Mouse (Mus musculus): ENCODE results near the gene Clec16a. TPM values are rescaled to one million over a fixed set of nuclear protein-coding genes. Genes with fewer than 3 reads are reported as not detected.

The Clec16a gene
- polyA plus RNA-seq, 1 experiment from 2014 or later, result 17.3 TPM

DNA sequence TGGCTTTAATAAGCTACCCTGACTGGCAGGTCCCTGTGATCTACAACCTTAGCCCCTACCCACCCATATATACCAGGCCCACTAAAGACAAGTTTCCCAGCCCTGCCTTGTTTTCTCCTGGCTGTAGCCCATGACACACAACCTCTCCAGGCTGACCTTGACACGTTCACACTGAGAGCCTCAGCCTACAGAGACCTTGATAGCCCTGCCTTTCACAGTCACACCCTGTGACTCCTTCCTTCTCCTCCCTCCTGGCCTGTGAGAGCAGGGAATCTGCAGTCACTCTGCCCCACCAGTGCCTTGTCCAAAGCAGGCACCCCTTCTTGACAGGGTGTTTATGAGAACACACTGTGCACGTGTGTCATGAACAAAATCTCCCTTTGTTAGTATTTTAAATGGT, 128.9 kb downstream of the Clec16a start:
- Histone ChIP-seq H3K36me3 (no peaks in the 10 kb centered on the region), H3K9me3 (replicated peaks) (no peaks in the 10 kb centered on the region), H3K27ac (no peak overlapping the region), H3K9ac (no peak overlapping the region), H3K4me2 (no peak overlapping the region), H3K27me3 (replicated peaks) (no peaks in the 10 kb centered on the region), H3K4me3 (no peak overlapping the region), H3K4me1 (peaks cover 35% of the 10 kb centered on the region)
- WGBS (ENCODE audit: insufficient replicate concordance), result 42% methylated on average over 2 of the region's 2 CpGs
- no peak for ATAC-seq

GRCm38 (mm10) chr16:10674957-10675356, 129.8 kb downstream of the Clec16a start:
- Histone ChIP-seq H3K4me1 (peaks cover 35% of the 10 kb centered on the region), H3K9ac (no peak overlapping the region), H3K27me3 (replicated peaks) (no peaks in the 10 kb centered on the region), H3K27ac (0 out of 2 replicates have a peak overlapping the region, but pooled peaks have one; percentile 25), H3K9me3 (replicated peaks) (no peaks in the 10 kb centered on the region), H3K4me3 (no peak overlapping the region), H3K36me3 (no peaks in the 10 kb centered on the region), H3K4me2 (no peak overlapping the region)
- ATAC-seq, result no peak
- WGBS (ENCODE audit: insufficient replicate concordance), result 58% methylated on average over 2 of the region's 2 CpGs

DNA sequence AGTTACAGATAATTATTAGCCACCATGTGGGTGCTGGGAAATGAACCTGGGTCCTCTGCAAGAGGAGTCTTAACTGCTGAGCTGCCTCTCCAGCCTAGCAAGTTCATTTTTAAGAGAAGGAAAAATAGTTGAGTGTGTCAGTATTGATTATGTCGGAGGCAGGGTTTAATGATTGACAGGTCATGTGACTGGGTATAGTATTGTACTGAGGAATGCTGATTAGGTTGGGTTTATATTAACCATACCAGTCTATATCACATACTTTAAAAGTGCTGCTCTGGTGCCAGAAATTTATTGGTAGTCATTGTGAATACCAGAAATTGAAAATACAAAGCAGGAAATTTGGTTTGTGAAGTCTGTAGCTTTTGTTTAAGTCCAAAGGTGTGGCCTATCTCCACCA, 130.5 kb downstream of the Clec16a start:
- no peak overlapping the region for H3K4me3 ChIP-seq
- no peaks in the 10 kb centered on the region for H3K27me3 ChIP-seq (replicated peaks)
- no peak for ATAC-seq
- H3K9me3 ChIP-seq (replicated peaks), result no peaks in the 10 kb centered on the region
- no peak overlapping the region for H3K27ac ChIP-seq
- H3K9ac ChIP-seq, result no peak overlapping the region
- H3K4me2 ChIP-seq, result no peak overlapping the region
- WGBS (ENCODE audit: insufficient replicate concordance), result 50% methylated on average over 1 of the region's 1 CpGs
- peaks cover 35% of the 10 kb centered on the region for H3K4me1 ChIP-seq
- H3K36me3 ChIP-seq, result no peaks in the 10 kb centered on the region

DNA sequence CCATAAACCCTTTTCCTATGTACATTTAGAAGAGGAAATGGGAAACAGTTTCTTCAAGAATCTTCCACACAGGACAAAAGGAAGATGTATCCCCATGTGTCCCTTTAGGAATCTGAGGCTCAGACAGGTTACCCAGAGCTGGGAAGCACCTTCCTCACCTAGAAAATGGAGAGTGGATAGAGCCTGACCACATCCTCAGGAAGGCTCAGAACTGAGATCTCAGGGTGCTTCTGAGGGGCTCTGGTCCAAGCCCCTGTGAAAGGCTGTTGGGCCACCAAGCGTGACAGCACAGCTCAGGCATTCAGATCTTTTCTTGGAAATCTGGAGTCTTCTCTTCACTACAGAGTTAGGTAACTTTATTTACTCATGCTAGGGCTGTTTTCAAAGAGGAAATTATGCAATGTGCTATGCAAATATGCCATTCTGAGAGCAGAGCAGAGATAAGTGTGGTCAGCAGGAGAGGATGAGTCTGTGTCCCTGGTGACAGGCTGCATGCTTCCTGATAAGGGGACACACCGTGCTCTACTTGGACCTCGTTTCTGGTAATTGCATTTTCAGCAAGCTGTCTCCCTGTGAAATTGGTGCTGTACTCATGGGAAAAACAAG, 131.4 kb downstream of the Clec16a start:
- H3K4me2 ChIP-seq, result peak overlapping the region; percentile 13; the same call in 1 of the 2 replicates
- H3K27me3 ChIP-seq (replicated peaks), result no peaks in the 10 kb centered on the region
- peak; percentile 76 for ATAC-seq
- no peaks in the 10 kb centered on the region for H3K9me3 ChIP-seq (replicated peaks)
- H3K27ac ChIP-seq, result peak overlapping the region; percentile 55
- WGBS (ENCODE audit: insufficient replicate concordance), result 6% methylated on average over 3 of the region's 3 CpGs
- H3K9ac ChIP-seq, result no peak overlapping the region
- peaks cover 35% of the 10 kb centered on the region for H3K4me1 ChIP-seq
- H3K4me3 ChIP-seq, result no peak overlapping the region
- no peaks in the 10 kb centered on the region for H3K36me3 ChIP-seq

DNA sequence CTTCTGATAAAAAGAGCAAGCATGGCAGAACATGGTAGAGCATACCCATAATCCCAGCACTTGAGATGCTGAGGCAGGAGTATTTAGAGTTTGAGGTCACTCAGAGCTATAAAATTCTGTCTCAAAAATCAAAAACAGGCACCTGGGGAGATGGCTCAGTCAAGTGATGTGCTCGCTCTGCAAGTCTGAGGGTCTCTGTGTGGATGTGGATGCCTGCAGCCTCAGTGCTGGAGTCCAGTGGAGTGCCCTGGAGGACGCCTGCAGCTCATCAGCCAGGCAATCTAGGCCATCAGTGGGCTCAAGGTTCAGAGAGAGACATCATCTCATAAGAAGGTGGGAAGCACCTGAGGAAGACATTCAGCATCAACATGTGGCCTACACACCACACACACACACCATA, 137.4 kb downstream of the Clec16a start:
- H3K9me3 ChIP-seq (replicated peaks), result no peaks in the 10 kb centered on the region
- no peaks in the 10 kb centered on the region for H3K27me3 ChIP-seq (replicated peaks)
- no peaks in the 10 kb centered on the region for H3K36me3 ChIP-seq
- WGBS (ENCODE audit: insufficient replicate concordance), result 57% methylated on average over 2 of the region's 2 CpGs
- H3K27ac ChIP-seq, result no peak overlapping the region
- no peak overlapping the region for H3K9ac ChIP-seq
- H3K4me3 ChIP-seq, result no peak overlapping the region
- no peaks in the 10 kb centered on the region for H3K4me1 ChIP-seq
- ATAC-seq, result no peak
- H3K4me2 ChIP-seq, result no peak overlapping the region

- Histone ChIP-seq H3K36me3 (no peaks in the 10 kb centered on the region), H3K4me2 (no peak overlapping the region), H3K9ac (no peak overlapping the region), H3K4me3 (no peak overlapping the region), H3K9me3 (replicated peaks) (no peaks in the 10 kb centered on the region), H3K27ac (no peak overlapping the region), H3K4me1 (no peaks in the 10 kb centered on the region), H3K27me3 (replicated peaks) (no peaks in the 10 kb centered on the region)
- no peak for ATAC-seq
- WGBS (ENCODE audit: insufficient replicate concordance), result 63% methylated on average over 8 of the region's 8 CpGs
Measured at GRCm38 (mm10) chr16:10683193-10684000, 138.3 kb downstream of the Clec16a start.

- H3K27me3 ChIP-seq (replicated peaks), result 0 out of 2 replicates have a peak, but pooled peaks cover 3% of the 10 kb centered on the region
- H3K4me3 ChIP-seq, result no peak overlapping the region
- peak; percentile 80 for ATAC-seq
- H3K4me1 ChIP-seq, result peaks cover 32% of the 10 kb centered on the region
- peak overlapping the region; percentile 43; the same call in 1 of the 2 replicates for H3K4me2 ChIP-seq
- WGBS (ENCODE audit: insufficient replicate concordance), result 22% methylated on average over 6 of the region's 6 CpGs
- H3K9ac ChIP-seq, result no peak overlapping the region
- H3K36me3 ChIP-seq, result no peaks in the 10 kb centered on the region
- no peaks in the 10 kb centered on the region for H3K9me3 ChIP-seq (replicated peaks)
- H3K27ac ChIP-seq, result peak overlapping the region; percentile 53
Measured at GRCm38 (mm10) chr16:10689748-10690318, 144.7 kb downstream of the Clec16a start.

- Histone ChIP-seq H3K4me3 (no peak overlapping the region), H3K27me3 (replicated peaks) (0 out of 2 replicates have a peak, but pooled peaks cover 3% of the 10 kb centered on the region), H3K4me2 (peak overlapping the region; percentile 43; the same call in 1 of the 2 replicates), H3K4me1 (peaks cover 32% of the 10 kb centered on the region), H3K9me3 (replicated peaks) (no peaks in the 10 kb centered on the region), H3K27ac (peak overlapping the region; percentile 53; the same call in 1 of the 2 replicates), H3K9ac (no peak overlapping the region), H3K36me3 (no peaks in the 10 kb centered on the region)
- 8% methylated on average over 3 of the region's 3 CpGs for WGBS (ENCODE audit: insufficient replicate concordance)
- ATAC-seq, result 0 out of 2 replicates have a peak, but pooled peaks have one; percentile 20
Measured at GRCm38 (mm10) chr16:10690442-10690841, 145.3 kb downstream of the Clec16a start.

DNA sequence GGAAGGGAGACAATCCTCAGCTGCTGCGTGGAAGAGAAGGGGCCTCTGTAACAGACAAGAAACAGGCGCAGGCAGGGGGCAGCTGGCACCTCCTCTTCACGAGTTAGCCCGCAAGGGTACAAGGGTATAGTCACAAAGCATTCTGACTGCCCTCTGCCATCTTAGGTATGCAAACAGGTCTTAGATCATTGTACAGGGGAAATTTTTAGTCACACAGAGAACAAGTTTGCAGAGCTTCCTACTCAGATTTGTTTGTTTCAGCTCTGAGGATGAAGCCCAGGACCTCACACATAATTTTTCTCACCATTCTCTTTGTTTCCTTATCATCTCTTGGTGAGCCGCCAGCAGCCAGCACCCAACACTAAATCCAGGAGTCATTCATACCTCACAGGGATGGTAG, 146.6 kb downstream of the Clec16a start:
- Histone ChIP-seq H3K4me1 (peaks cover 32% of the 10 kb centered on the region), H3K9me3 (replicated peaks) (no peaks in the 10 kb centered on the region), H3K4me3 (no peak overlapping the region), H3K36me3 (no peaks in the 10 kb centered on the region), H3K4me2 (no peak overlapping the region), H3K27me3 (replicated peaks) (0 out of 2 replicates have a peak, but pooled peaks cover 3% of the 10 kb centered on the region), H3K9ac (no peak overlapping the region), H3K27ac (no peak overlapping the region)
- no peak for ATAC-seq
- WGBS (ENCODE audit: insufficient replicate concordance), result 76% methylated on average over 5 of the region's 5 CpGs

- Histone ChIP-seq H3K27ac (no peak overlapping the region), H3K27me3 (replicated peaks) (0 out of 2 replicates have a peak, but pooled peaks cover 3% of the 10 kb centered on the region), H3K4me3 (no peak overlapping the region), H3K4me1 (peaks cover 40% of the 10 kb centered on the region), H3K9me3 (replicated peaks) (no peaks in the 10 kb centered on the region), H3K4me2 (no peak overlapping the region), H3K36me3 (no peaks in the 10 kb centered on the region), H3K9ac (no peak overlapping the region)
- ATAC-seq, result no peak
- WGBS (ENCODE audit: insufficient replicate concordance), result 83% methylated on average over 8 of the region's 8 CpGs
Measured at GRCm38 (mm10) chr16:10692848-10693247, 147.7 kb downstream of the Clec16a start.

GRCm38 (mm10) chr16:10693424-10693823, 148.3 kb downstream of the Clec16a start:
- H3K9ac ChIP-seq, result no peak overlapping the region
- no peaks in the 10 kb centered on the region for H3K9me3 ChIP-seq (replicated peaks)
- WGBS (ENCODE audit: insufficient replicate concordance), result 58% methylated on average over 1 of the region's 1 CpGs
- no peak overlapping the region for H3K4me3 ChIP-seq
- no peaks in the 10 kb centered on the region for H3K36me3 ChIP-seq
- H3K4me1 ChIP-seq, result peaks cover 40% of the 10 kb centered on the region
- H3K27ac ChIP-seq, result no peak overlapping the region
- H3K27me3 ChIP-seq (replicated peaks), result 0 out of 2 replicates have a peak, but pooled peaks cover 3% of the 10 kb centered on the region
- ATAC-seq, result no peak
- no peak overlapping the region for H3K4me2 ChIP-seq

DNA sequence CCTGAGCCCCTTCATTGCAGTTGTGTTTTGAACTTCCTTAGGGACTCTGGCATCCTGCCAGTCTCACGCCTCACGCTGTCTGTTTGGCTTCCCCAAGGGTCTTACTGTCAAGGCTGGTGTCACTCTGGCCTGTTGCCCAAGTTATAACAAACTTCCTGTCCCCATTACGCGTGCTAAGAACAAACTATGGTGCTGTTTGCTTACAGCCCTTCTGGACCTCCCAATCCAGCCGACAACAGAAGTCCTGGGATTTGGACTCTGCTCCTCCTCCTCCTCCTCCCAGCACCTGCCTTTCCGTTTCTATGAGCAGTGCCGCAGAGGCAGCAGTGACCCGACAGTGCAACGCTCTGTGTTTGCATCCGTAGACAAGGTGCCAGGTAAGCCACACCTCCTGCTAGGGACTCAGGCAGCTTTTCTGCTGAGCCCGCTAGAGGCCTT, 149.3 kb downstream of the Clec16a start:
- no peak for ATAC-seq
- no peak overlapping the region for H3K4me2 ChIP-seq

More for the DNA sequence above, 149.3 kb downstream of the Clec16a start:
- Histone ChIP-seq H3K4me3 (no peak overlapping the region), H3K27ac (no peak overlapping the region), H3K27me3 (replicated peaks) (0 out of 2 replicates have a peak, but pooled peaks cover 3% of the 10 kb centered on the region), H3K9ac (no peak overlapping the region), H3K4me1 (peaks cover 36% of the 10 kb centered on the region), H3K36me3 (no peaks in the 10 kb centered on the region), H3K9me3 (replicated peaks) (no peaks in the 10 kb centered on the region)
- WGBS (ENCODE audit: insufficient replicate concordance), result 53% methylated on average over 11 of the region's 11 CpGs

Measured in liver, embryonic 12.5 days (tissue).